Mouse (Mus musculus) cerebellum, adult 2 months (tissue): ENCODE measurements around the gene Ly86.

Experiments used
- CTCF ChIP-seq: fragments of 200-500 bp; IDR thresholded peaks from 2 replicates; pipeline ENCODE4 v1.5.1; 2011; ENCODE audit warnings: low read depth, mild to moderate bottlenecking, control low read depth, low read length, moderate library complexity, borderline replicate concordance; ENCODE audit not compliant: insufficient read depth
- POLR2A ChIP-seq: fragments of 200-500 bp; IDR thresholded peaks from 2 replicates; pipeline ENCODE4 v1.6.1; 2011; ENCODE audit warnings: low read length, control low read depth, borderline replicate concordance; ENCODE audit not compliant: insufficient read depth

DNA sequence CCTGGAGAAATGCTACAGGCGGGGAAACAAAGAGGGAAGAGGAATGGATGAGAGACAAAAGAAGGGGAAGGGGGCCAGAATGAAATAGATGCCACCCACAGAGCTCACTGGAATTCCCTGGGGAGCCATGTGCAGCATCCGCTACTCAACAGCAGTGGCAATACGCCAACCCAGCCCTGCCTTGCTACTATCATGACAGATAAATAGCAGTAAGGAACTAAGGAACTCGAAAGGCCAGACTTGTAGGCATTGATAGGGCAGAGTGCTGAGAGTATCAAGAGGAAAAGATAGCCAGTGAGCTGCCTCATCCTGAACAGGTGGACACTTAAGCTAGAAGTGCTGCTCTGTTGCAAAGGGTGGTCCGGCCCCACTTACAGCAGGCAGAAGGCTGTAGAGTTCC, 31.4 kb downstream of the Ly86 start:
- TF ChIP-seq CTCF (no peak), POLR2A (no peak)
